Mouse (Mus musculus) limb, embryonic 10.5 days (tissue): ENCODE results near the gene Slc5a4b. TPM values are rescaled to one million over a fixed set of nuclear protein-coding genes. Genes with fewer than 3 reads are reported as not detected.
A peak's percentile ranks its signal among the peaks of the same experiment; 100 is the strongest.

Experiments used
- DNase-seq: peaks from one replicate; pipeline ENCODE4 v3.0.0-alpha.2; 2017; ENCODE audit warnings: low spot score
- H3K27ac ChIP-seq: fragments of 300-500 bp; sonication (generic); 2 replicates; pipeline ENCODE4 v1.5.1; 2016; ENCODE audit warnings: mild to moderate bottlenecking
- H3K27me3 ChIP-seq: fragments of 300-500 bp; sonication (generic); 2 replicates; pipeline ENCODE4 v1.6.1; 2016; ENCODE audit warnings: low read depth, mild to moderate bottlenecking; ENCODE audit not compliant: poor library complexity, severe bottlenecking
- H3K36me3 ChIP-seq: fragments of 300-500 bp; sonication (generic); 2 replicates; pipeline ENCODE4 v1.6.1; 2016; ENCODE audit warnings: mild to moderate bottlenecking, moderate library complexity
- H3K4me1 ChIP-seq: fragments of 300-500 bp; sonication (generic); 2 replicates; pipeline ENCODE4 v1.6.1; 2016
- H3K4me3 ChIP-seq: fragments of 300-500 bp; sonication (generic); 2 replicates; pipeline ENCODE4 v1.5.1; 2016; ENCODE audit warnings: mild to moderate bottlenecking, moderate library complexity
- H3K9me3 ChIP-seq: fragments of 300-500 bp; sonication (generic); replicated peaks from 2 replicates; pipeline ENCODE4 v1.6.1; 2016; ENCODE audit warnings: mild to moderate bottlenecking
- WGBS: fragments of 180-500 bp; shearing (Covaris S2); methylation state at CpG from one replicate; pipeline ENCODE4 v1.1.7; 2016; 5-methylcytosine and 5-hydroxymethylcytosine counted together
- polyA plus RNA-seq: library from polyadenylated mRNA; unstranded; fragments of >200 nt; fragmentation: Nextera tagmentation; extraction: Ambion mirVana; gene quantifications from 2 replicates; pipeline ENCODE4 v1.2.1, GENCODE M21; 2016

Slc5a4b gene
- 0.04 TPM in 1 of 2 replicates, not detected in the other for polyA plus RNA-seq

GRCm38 (mm10) chr10:76110861-76111260, at the start of gene Slc5a4b:
Slc5a4b (minus strand) TSS chr10:76110961.
- Histone ChIP-seq H3K9me3 (no peaks in the 10 kb centered on the region), H3K36me3 (no peaks in the 10 kb centered on the region), H3K4me3 (no peak within 1 kb of the TSS), H3K4me1 (no peaks in the 10 kb centered on the region), H3K27me3 (no peaks in the 10 kb centered on the region), H3K27ac (no peak within 1 kb of the TSS)
- 96% methylated on average over 4 of the region's 4 CpGs for WGBS
- DNase-seq: no peak

- no peaks in the 10 kb centered on the region for H3K27me3 ChIP-seq
- no peak overlapping the region for H3K27ac ChIP-seq
- H3K36me3 ChIP-seq: no peaks in the 10 kb centered on the region
- no peak for DNase-seq
- H3K4me3 ChIP-seq: no peak overlapping the region
- no peaks in the 10 kb centered on the region for H3K4me1 ChIP-seq
- 71% methylated on average over 1 of the region's 1 CpGs for WGBS
- no peaks in the 10 kb centered on the region for H3K9me3 ChIP-seq
These were observed 47.2 kb upstream of the Slc5a4b start for GRCm38 (mm10) chr10:76158009-76158408.

DNA sequence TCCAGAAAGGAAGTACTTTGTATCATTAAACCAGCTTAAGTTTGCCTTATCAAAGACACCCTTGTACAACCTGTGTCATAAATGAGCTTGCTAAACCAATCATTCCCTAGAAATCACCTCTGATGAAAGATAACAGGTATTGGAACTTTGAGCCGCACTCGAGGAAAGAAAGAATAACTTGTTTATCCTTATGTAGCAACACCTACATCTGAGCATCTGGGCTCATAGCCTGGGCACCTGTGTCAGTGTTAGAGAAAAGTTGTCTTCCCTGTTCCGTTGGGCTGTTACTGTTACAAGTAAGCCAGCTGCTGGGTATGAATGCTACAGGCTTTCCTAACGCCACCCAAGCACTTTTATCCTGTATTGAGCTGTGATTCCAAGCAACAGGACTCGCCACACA, 46.8 kb upstream of the Slc5a4b start:
- H3K27ac ChIP-seq: no peak overlapping the region
- H3K4me3 ChIP-seq: no peak overlapping the region
- H3K9me3 ChIP-seq: no peaks in the 10 kb centered on the region
- H3K4me1 ChIP-seq: no peaks in the 10 kb centered on the region
- no peak for DNase-seq
- no peaks in the 10 kb centered on the region for H3K27me3 ChIP-seq
- 87% methylated on average over 5 of the region's 5 CpGs for WGBS
- H3K36me3 ChIP-seq: no peaks in the 10 kb centered on the region

DNA sequence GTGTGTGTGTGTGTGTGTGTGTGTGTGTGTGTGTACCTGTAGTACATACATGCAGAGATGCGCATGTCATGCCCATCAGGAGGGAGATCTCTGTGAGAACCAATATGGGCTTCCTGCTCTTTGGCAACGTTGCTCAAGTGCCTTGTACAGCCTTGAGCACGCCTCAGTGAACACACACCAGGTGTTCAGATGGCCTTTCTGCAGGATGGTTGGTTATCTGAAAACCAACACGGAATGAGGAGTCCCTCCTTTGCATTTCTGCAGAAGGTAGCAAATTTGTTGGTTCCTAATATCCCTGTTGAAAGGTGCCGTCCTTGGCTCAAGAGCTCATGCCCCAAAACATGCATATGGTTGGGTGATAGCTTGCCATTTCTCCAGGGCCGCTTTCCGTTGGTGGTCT, 45.1 kb upstream of the Slc5a4b start:
- no peak for DNase-seq
- Histone ChIP-seq H3K9me3 (no peaks in the 10 kb centered on the region), H3K4me1 (no peaks in the 10 kb centered on the region), H3K27ac (no peak overlapping the region), H3K27me3 (no peaks in the 10 kb centered on the region), H3K36me3 (no peaks in the 10 kb centered on the region), H3K4me3 (no peak overlapping the region)
- WGBS: 92% methylated on average over 7 of the region's 7 CpGs

GRCm38 (mm10) chr10:76147278-76147677, 36.5 kb upstream of the Slc5a4b start, which contains the start of gene Slc5a4a:
Slc5a4a (plus strand) TSS chr10:76147451.
- Histone ChIP-seq H3K27me3 (no peaks in the 10 kb centered on the region), H3K4me3 (no peak within 1 kb of the TSS), H3K36me3 (no peaks in the 10 kb centered on the region), H3K4me1 (no peaks in the 10 kb centered on the region), H3K27ac (no peak within 1 kb of the TSS), H3K9me3 (no peaks in the 10 kb centered on the region)
- 93% methylated on average over 5 of the region's 5 CpGs for WGBS
- no peak for DNase-seq

DNA sequence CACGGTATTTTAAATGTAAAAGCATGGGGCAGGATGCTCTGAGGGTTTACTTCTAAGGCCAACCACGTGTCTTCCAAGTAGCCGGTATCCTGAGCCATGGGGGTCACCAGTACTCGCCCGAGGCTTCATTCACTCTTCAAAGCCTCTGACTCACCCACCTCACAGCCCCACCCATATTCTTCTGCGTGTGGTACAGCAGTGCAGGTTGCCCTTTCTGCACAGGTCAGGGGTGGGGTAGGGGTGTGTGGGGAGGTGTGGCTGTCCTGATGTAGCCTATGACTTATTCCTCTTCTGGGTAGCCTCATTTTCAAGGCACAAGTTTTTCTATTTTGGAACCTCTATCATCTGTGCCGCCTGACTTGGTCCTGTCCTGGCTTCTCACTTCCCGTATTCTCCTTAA, 36.1 kb upstream of the Slc5a4b start:
- Histone ChIP-seq H3K9me3 (no peaks in the 10 kb centered on the region), H3K36me3 (no peaks in the 10 kb centered on the region), H3K4me3 (no peak overlapping the region), H3K27ac (no peak overlapping the region), H3K27me3 (no peaks in the 10 kb centered on the region), H3K4me1 (no peaks in the 10 kb centered on the region)
- DNase-seq: no peak
- WGBS: 77% methylated on average over 8 of the region's 8 CpGs

DNA sequence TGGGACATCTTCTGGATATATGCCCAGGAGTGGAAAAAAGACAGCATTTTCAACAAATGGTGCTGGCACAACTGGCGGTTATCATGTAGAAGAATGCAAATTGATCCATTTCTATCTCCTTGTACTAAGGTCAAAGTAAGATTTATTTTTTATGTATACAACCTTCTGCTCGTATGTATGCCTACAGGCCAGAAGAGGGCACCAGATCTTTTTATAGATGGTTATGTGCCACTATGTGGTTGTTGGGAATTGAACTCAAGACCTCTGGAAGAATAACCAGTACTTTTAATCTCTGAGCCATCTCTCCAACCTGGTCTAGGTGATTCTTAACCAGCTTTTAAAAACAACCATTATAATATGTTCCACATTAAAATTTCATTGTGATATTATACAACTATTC, 25.6 kb upstream of the Slc5a4b start:
- Histone ChIP-seq H3K9me3 (no peaks in the 10 kb centered on the region), H3K36me3 (no peaks in the 10 kb centered on the region), H3K27me3 (no peaks in the 10 kb centered on the region), H3K4me3 (no peak overlapping the region), H3K27ac (no peak overlapping the region), H3K4me1 (no peaks in the 10 kb centered on the region)
- DNase-seq: no peak
- 83% methylated on average over 2 of the region's 2 CpGs for WGBS

DNA sequence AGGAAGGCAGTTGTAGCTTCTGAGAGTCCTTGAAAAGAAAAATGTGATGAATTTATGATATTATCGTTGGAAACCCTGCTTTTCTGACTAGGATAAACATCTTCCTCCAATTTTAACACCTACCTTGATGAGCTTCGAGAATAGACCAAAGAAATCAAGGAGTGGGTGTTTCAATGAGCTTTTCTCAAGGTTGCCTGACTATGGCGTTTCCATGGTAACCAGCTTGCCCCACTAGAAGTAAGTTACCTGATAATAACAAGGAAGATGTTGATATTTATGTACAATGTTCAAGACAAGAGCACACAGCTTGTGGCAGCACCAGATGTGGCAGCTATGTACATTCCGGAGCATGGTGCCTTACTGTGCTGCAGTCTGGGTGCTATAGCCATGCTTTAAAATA, 21.7 kb upstream of the Slc5a4b start:
- Histone ChIP-seq H3K4me3 (no peak overlapping the region), H3K36me3 (no peaks in the 10 kb centered on the region), H3K4me1 (no peaks in the 10 kb centered on the region), H3K27ac (no peak overlapping the region), H3K9me3 (no peaks in the 10 kb centered on the region), H3K27me3 (no peaks in the 10 kb centered on the region)
- no peak for DNase-seq
- 74% methylated on average over 4 of the region's 4 CpGs for WGBS

DNA sequence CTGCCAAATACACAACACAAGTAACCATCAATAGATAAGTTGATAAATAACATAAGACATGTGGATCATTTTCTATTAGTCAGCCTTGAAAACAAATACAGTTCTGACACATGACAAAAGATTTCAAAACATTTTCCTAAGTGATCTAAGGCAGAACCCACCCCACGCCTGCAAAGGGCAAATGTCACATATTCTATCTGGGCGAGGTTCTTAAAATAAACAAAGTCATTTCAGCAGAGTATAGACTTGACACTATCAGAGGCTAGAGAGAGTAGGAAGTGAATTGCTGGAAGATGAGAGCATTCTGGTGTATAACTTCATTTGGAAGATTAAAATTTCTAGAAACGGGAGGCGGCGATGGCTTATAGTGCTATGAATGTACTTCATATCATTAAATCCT, 10.7 kb upstream of the Slc5a4b start:
- H3K4me3 ChIP-seq: no peak overlapping the region
- H3K4me1 ChIP-seq: no peaks in the 10 kb centered on the region
- no peaks in the 10 kb centered on the region for H3K36me3 ChIP-seq
- H3K9me3 ChIP-seq: no peaks in the 10 kb centered on the region
- DNase-seq: no peak
- H3K27me3 ChIP-seq: no peaks in the 10 kb centered on the region
- no peak overlapping the region for H3K27ac ChIP-seq
- 88% methylated on average over 5 of the region's 5 CpGs for WGBS

- Histone ChIP-seq H3K9me3 (no peaks in the 10 kb centered on the region), H3K4me3 (no peak overlapping the region), H3K36me3 (no peaks in the 10 kb centered on the region), H3K27ac (no peak overlapping the region), H3K4me1 (no peaks in the 10 kb centered on the region), H3K27me3 (no peaks in the 10 kb centered on the region)
- no peak for DNase-seq
- WGBS: 61% methylated on average over 4 of the region's 4 CpGs
These were observed 9.5 kb upstream of the Slc5a4b start for GRCm38 (mm10) chr10:76120124-76120711.

GRCm38 (mm10) chr10:76118741-76119140, 8.0 kb upstream of the Slc5a4b start:
- H3K36me3 ChIP-seq: no peaks in the 10 kb centered on the region
- no peaks in the 10 kb centered on the region for H3K9me3 ChIP-seq
- H3K4me1 ChIP-seq: no peaks in the 10 kb centered on the region
- peak; percentile 39 for DNase-seq
- 9% methylated on average over 1 of the region's 1 CpGs for WGBS
- no peak overlapping the region for H3K27ac ChIP-seq
- H3K27me3 ChIP-seq: no peaks in the 10 kb centered on the region
- H3K4me3 ChIP-seq: no peak overlapping the region

DNA sequence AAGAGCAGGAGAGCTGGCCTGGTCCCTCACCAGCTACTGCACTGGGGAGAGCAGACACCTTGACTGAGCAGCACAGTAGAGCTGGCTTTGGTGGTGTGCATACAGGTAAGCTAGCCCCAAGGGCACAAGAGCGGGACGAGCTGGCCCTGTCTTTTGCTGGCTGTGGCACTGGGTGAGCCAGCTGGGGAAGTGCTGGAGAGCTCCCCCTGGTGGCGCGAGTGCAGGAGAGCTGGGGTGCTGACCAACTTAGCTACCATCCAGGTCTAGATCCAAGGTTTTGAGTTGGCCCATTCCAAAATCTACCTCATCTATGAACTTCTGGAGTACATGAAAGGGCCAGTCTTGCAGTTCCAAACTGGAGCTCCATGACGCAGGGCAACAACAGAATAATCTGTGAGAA, 7.2 kb upstream of the Slc5a4b start:
- no peaks in the 10 kb centered on the region for H3K4me1 ChIP-seq
- no peak overlapping the region for H3K4me3 ChIP-seq
- no peak overlapping the region for H3K27ac ChIP-seq
- no peaks in the 10 kb centered on the region for H3K27me3 ChIP-seq
- 30% methylated on average over 5 of the region's 5 CpGs for WGBS
- H3K9me3 ChIP-seq: no peaks in the 10 kb centered on the region
- H3K36me3 ChIP-seq: no peaks in the 10 kb centered on the region
- DNase-seq: peak; percentile 71

GRCm38 (mm10) chr10:76097368-76097767, 13.4 kb downstream of the Slc5a4b start:
- Histone ChIP-seq H3K27ac (no peak overlapping the region), H3K9me3 (no peaks in the 10 kb centered on the region), H3K4me3 (no peak overlapping the region), H3K4me1 (no peaks in the 10 kb centered on the region), H3K27me3 (no peaks in the 10 kb centered on the region), H3K36me3 (no peaks in the 10 kb centered on the region)
- WGBS: 70% methylated on average over 9 of the region's 9 CpGs
- DNase-seq: no peak

DNA sequence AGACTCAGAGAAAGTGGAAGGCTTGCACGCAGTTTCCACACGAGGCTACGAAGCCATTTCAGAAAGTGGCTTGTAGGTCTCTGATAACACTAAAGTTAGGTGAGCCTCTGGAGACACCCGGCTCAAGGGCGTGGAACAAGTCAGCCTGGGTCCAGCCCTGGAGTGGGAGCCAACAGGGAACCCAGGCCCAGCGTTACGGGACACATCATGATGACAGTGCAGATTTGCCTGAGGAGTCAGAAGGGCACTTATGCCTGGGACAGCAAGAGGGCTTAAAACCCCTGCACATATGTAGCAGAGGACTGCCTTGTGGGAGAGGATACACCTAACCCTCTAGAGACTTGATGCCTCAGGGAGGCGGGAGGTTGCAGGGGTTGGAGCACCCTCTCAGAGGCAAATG, 14.2 kb downstream of the Slc5a4b start:
- no peaks in the 10 kb centered on the region for H3K9me3 ChIP-seq
- H3K27me3 ChIP-seq: no peaks in the 10 kb centered on the region
- no peak for DNase-seq
- no peak overlapping the region for H3K4me3 ChIP-seq
- no peak overlapping the region for H3K27ac ChIP-seq
- H3K4me1 ChIP-seq: no peaks in the 10 kb centered on the region
- H3K36me3 ChIP-seq: no peaks in the 10 kb centered on the region
- 88% methylated on average over 8 of the region's 8 CpGs for whole genome bisulfite sequencing
